Mouse (Mus musculus) stomach, embryonic 15.5 days (tissue): Measurements from ENCODE around the gene Leng8. TPM values are rescaled to one million over a fixed set of nuclear protein-coding genes. Genes with fewer than 3 reads are reported as not detected.
"Not testable (repeated sequence)": the region's sequence is repeated elsewhere in the genome, so short reads cannot be mapped to it uniquely, and the experiment has no call there.

Experiments used
- ATAC-seq: fragments of 200-750 bp; cut with Nextera tagmentation; 2 replicates; pipeline ENCODE4 v1.8.0; 2017; ENCODE audit warnings: low read depth, moderate number of reproducible peaks, moderate TSS enrichment; ENCODE audit not compliant: insufficient read depth, low FRiP score
- H3K27ac ChIP-seq: fragments of 300-500 bp; sonication (generic); 2 replicates; pipeline ENCODE4 v1.5.1; 2015; ENCODE audit warnings: mild to moderate bottlenecking, inconsistent platforms
- H3K27me3 ChIP-seq: fragments of 300-500 bp; sonication (generic); replicated peaks from 2 replicates; pipeline ENCODE4 v1.6.1; 2015; ENCODE audit warnings: inconsistent platforms
- H3K36me3 ChIP-seq: fragments of 300-500 bp; sonication (generic); 2 replicates; pipeline ENCODE4 v1.6.1; 2015; ENCODE audit warnings: inconsistent platforms
- H3K4me1 ChIP-seq: fragments of 300-500 bp; sonication (generic); 2 replicates; pipeline ENCODE4 v1.6.1; 2015; ENCODE audit warnings: inconsistent platforms
- H3K4me2 ChIP-seq: fragments of 300-500 bp; sonication (generic); 2 replicates; pipeline ENCODE4 v1.6.1; 2015; ENCODE audit warnings: mild to moderate bottlenecking, inconsistent platforms
- H3K4me3 ChIP-seq: fragments of 300-500 bp; sonication (generic); replicated peaks from 2 replicates; pipeline ENCODE4 v1.5.1; 2015; ENCODE audit warnings: inconsistent platforms
- H3K9ac ChIP-seq: fragments of 300-500 bp; sonication (generic); 2 replicates; pipeline ENCODE4 v1.6.1; 2015; ENCODE audit warnings: inconsistent platforms
- H3K9me3 ChIP-seq: fragments of 300-500 bp; sonication (generic); 2 replicates; pipeline ENCODE4 v1.6.1; 2016; ENCODE audit warnings: inconsistent platforms
- WGBS: fragments of 180-500 bp; shearing (Covaris S2); methylation state at CpG from one replicate; pipeline ENCODE4 v1.1.7; 2015; 5-methylcytosine and 5-hydroxymethylcytosine counted together
- polyA plus RNA-seq: library from polyadenylated mRNA; unstranded; fragments of >200 nt; fragmentation: Nextera tagmentation; extraction: Ambion mirVana; gene quantifications from 2 replicates; pipeline ENCODE4 v1.2.1, GENCODE M21; 2015

Gene Leng8
- polyA plus RNA-seq, 1 experiment from 2014 or later, result 52.6 TPM

DNA sequence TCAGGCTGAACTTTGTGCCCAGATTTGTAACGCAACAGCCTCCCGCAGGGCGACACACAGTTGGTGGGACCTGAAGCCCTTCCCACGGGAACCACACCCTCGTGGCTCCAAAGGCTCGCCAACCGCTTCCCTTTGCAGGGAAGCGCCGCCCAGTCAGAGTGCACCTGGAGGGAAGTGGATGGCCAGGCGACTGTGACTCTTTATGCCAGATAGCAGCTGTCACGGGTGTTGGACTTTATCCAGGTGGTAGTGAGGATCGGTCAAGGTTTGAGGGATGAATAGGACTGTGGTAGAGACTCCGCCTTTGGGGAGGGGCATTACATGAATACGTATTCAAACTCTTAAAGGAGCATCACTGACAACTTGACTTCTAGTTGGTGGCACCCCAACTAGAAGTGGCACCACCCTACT lies 14.0 kb downstream of the Leng8 start:
- H3K27me3 ChIP-seq, result no peaks in the 10 kb centered on the region
- WGBS, result 17% methylated on average over 14 of the region's 14 CpGs
- H3K36me3 ChIP-seq, result peaks cover 12% of the 10 kb centered on the region
- peaks cover 31% of the 10 kb centered on the region for H3K4me1 ChIP-seq
- H3K27ac ChIP-seq, result peak overlapping the region; percentile 99
- peak overlapping the region; percentile 72 for H3K4me3 ChIP-seq
- peak overlapping the region; percentile 88 for H3K4me2 ChIP-seq
- no peaks in the 10 kb centered on the region for H3K9me3 ChIP-seq
- ATAC-seq, result peak; percentile 67
- H3K9ac ChIP-seq, result no peak overlapping the region

DNA sequence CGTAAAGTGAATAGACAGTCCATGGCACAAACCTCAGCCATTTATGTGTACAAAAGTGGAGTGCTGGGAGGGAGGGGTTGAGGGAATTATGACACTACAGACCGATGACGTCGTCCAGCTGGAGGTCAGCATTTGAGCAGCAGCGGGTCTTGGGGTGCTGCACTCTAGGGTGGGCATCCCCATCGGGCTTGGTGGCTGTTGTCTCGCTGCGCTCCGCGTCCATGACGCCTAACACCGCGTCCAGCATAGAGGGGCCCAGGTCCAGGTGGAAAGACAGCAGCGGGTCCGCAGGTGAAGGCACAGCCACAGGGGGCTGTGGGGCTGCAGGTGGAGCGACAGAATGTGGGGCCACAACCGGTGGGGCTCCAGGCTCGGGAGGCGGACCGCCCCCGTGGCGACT lies 14.4 kb downstream of the Leng8 start:
- Histone ChIP-seq H3K27me3 (no peaks in the 10 kb centered on the region), H3K36me3 (peaks cover 8% of the 10 kb centered on the region), H3K27ac (peak overlapping the region; percentile 99; the same call in 1 of the 2 replicates), H3K9me3 (no peaks in the 10 kb centered on the region), H3K9ac (no peak overlapping the region), H3K4me3 (no peak overlapping the region; the same call in 1 of the 2 replicates), H3K4me2 (peak overlapping the region; percentile 88), H3K4me1 (peaks cover 31% of the 10 kb centered on the region)
- no peak for ATAC-seq
- 29% methylated on average over 22 of the region's 22 CpGs for WGBS

DNA sequence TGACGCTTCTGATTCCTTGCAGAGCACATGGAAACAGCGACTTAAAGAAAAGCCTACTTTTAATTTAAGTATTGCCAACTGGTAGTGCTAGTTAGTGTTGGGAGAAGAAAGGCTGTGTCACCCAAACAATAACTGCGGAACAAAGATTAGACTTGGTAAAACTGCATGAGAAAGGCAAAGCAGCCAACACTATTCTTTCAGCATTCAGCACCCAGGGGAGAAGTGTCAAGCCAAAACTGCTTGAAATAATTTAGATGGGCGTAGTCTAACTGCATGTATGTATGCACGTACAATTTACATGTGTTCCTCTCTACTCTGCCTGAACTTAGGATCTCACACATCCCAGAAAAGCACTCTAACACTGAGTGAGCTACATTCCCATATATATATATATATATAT lies 17.5 kb downstream of the Leng8 start:
- Histone ChIP-seq H3K4me2 (no peak overlapping the region), H3K9me3 (no peaks in the 10 kb centered on the region), H3K4me3 (no peak overlapping the region), H3K9ac (no peak overlapping the region), H3K36me3 (no peaks in the 10 kb centered on the region), H3K27me3 (no peaks in the 10 kb centered on the region), H3K27ac (no peak overlapping the region), H3K4me1 (peaks cover 12% of the 10 kb centered on the region)
- no peak for ATAC-seq
- WGBS, result 79% methylated on average over 5 of the region's 5 CpGs

DNA sequence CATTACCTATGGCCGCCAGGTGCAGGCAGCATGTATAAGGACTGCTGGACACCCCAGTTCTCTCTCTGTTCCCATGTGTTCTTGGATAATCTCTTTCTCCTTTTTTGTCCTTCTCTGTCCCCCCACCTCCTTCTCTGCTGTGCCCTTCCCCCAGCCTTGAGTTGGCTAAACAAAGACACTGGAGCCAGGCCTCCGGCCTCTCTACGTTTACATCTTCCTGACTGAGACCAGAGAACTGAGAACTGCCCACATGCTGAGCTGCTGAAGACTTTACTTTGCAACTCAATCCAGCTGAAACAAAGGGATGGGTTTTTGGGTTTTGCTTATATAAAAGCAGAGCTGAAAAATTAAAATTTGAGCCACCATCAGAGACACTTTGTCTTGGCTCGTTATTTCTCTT lies 18.1 kb downstream of the Leng8 start:
- H3K4me3 ChIP-seq, result no peak overlapping the region
- 50% methylated on average over 4 of the region's 4 CpGs for WGBS
- no peak for ATAC-seq

DNA sequence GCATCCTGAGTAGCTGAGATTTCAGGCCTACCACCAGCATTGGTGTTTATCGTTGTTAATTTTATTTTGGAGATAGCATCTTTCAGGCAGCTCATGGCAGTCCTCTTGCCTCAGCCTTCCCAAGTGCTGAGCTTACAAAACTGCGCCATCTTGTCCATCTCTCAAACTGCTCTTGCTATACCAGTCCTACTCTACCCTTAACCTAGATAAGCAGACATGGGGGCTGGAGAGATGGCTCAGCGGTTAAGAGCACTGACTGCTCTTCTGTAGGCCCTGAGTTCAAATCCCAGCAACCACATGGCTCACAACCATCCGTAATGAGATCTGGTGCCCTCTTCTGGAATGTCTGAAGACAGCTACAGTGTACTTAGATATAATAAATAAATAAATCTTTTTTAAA lies 24.8 kb downstream of the Leng8 start:
- 88% methylated on average over 4 of the region's 4 CpGs for WGBS

More for the DNA sequence above, 18.1 kb downstream of the Leng8 start:
- H3K4me1 ChIP-seq, result peaks cover 9% of the 10 kb centered on the region
- H3K36me3 ChIP-seq, result no peaks in the 10 kb centered on the region
- no peaks in the 10 kb centered on the region for H3K9me3 ChIP-seq
- H3K27me3 ChIP-seq, result no peaks in the 10 kb centered on the region
- no peak overlapping the region for H3K9ac ChIP-seq
- no peak overlapping the region for H3K27ac ChIP-seq
- no peak overlapping the region for H3K4me2 ChIP-seq

DNA sequence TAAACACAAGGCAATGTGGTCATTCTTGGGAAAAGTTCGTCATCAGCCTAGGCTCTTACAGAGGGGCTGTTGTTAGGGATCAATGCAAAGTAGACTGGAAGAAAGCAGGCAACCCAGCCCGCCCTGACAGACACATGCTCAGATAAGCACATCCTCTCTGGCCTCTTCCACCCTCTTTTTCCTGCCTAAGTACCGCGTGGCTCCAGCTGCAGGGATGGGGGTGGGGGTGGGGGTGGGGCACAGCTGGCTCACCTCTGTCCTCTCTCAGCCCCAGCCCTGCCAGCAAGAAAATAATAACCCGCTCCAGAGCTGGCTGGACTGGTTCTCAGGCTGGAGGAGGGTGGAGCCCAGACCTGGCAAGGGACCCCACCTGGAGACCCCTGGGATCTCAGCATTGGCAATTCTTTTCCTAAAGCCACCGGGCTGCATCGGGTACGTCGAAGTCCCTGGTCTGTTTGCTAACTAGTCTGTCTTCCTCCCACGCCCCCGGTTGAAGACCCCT lies 26.8 kb downstream of the Leng8 start:
- peaks cover 18% of the 10 kb centered on the region for H3K4me1 ChIP-seq
- no peaks in the 10 kb centered on the region for H3K27me3 ChIP-seq
- H3K4me3 ChIP-seq, result peak overlapping the region; percentile 52
- H3K9me3 ChIP-seq, result no peaks in the 10 kb centered on the region
- H3K4me2 ChIP-seq, result peak overlapping the region; percentile 78
- ATAC-seq, result peak; percentile 78
- WGBS, result 1% methylated on average over 11 of the region's 11 CpGs
- H3K36me3 ChIP-seq, result no peaks in the 10 kb centered on the region
- H3K27ac ChIP-seq, result peak overlapping the region; percentile 88
- peak overlapping the region; percentile 38 for H3K9ac ChIP-seq

More for the DNA sequence above, 24.8 kb downstream of the Leng8 start:
- not testable (repeated sequence) for H3K9ac ChIP-seq, H3K27ac ChIP-seq, H3K4me2 ChIP-seq, H3K9me3 ChIP-seq, H3K27me3 ChIP-seq, ATAC-seq, H3K36me3 ChIP-seq, H3K4me3 ChIP-seq
- H3K4me1 ChIP-seq, result peaks cover 18% of the 10 kb centered on the region

DNA sequence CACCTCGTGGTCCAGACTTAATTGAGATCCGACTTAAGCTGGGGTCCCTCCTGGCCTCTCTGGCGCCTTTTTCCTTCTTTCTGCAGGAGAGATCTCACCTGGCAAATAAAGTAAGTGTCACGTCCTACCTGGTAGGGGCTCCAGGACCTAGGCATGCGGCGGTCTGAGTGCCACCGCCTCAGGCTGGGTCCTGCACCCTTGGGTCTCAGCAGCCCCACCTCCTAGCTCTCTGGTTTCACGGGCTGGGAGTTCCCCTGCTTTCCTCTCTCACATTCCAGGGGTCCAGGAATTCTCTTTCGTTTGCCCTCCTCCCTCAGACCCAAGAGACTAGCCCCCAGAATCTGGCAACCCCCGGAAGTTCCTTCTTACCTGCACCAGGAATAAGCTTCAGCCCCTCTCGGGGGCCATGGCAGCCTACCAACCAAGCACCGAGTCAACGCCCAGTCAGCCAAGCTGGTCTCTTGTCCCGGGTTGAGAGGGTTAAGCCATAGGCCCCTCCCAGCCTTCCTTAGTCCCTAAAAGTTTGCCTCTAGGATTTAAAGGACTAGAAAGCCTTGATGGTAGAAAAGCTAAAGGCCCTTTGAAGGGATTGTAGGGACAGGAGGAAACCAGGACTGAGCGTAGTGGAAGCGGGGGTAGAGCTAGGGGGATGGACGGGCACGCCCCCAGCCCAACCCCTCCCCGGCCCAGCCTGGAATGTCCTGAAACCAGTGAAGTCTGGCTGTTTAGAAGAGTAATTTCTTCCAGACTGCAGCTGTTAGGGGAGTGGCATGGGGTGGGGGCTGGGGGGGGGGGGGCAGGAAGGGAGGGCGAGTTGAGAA lies 27.5 kb downstream of the Leng8 start, which contains the start of gene Cdc42ep5:
Gene Cdc42ep5, minus strand, starts transcription at position 771 of the 821 bp plus-strand sequence.
- H3K27ac ChIP-seq, result peak within 1 kb of the TSS; percentile 88
- H3K9ac ChIP-seq, result peak within 1 kb of the TSS; percentile 38
- peak within 1 kb of the TSS; percentile 78 for H3K4me2 ChIP-seq
- H3K4me1 ChIP-seq, result peaks cover 18% of the 10 kb centered on the region
- peak within 1 kb of the TSS; percentile 52 for H3K4me3 ChIP-seq
- H3K36me3 ChIP-seq, result no peaks in the 10 kb centered on the region
- H3K27me3 ChIP-seq, result no peaks in the 10 kb centered on the region
- H3K9me3 ChIP-seq, result no peaks in the 10 kb centered on the region
- under 1% methylated on average over 19 of the region's 20 CpGs for WGBS
- peak; percentile 89 for ATAC-seq

DNA sequence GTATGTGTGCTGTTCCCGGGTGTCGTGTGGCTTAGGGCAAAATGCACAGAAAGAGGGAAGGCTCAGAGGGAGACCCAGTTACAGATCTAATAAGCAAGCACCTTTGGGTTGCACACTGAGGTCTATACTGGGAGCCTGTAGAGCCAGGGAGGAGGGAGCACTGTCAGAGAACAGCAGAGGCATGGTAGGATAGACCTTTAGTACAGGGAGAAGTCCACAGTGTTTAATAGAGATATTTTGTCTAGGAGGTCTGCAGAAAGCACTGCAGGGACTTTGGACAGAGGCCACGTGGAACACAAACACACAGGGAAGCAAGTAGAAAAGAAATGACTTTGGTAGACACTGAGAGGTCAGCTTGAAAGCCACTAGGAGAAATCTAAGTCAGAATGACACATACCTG lies 28.4 kb downstream of the Leng8 start:
- 7% methylated on average over 3 of the region's 3 CpGs for WGBS
- peak overlapping the region; percentile 78 for H3K4me2 ChIP-seq
- no peak overlapping the region; the same call in 1 of the 2 replicates for H3K9ac ChIP-seq
- no peaks in the 10 kb centered on the region for H3K27me3 ChIP-seq
- H3K27ac ChIP-seq, result peak overlapping the region; percentile 88
- no peaks in the 10 kb centered on the region for H3K36me3 ChIP-seq
- no peak for ATAC-seq
- peak overlapping the region; percentile 52 for H3K4me3 ChIP-seq
- H3K9me3 ChIP-seq, result no peaks in the 10 kb centered on the region
- peaks cover 18% of the 10 kb centered on the region for H3K4me1 ChIP-seq

DNA sequence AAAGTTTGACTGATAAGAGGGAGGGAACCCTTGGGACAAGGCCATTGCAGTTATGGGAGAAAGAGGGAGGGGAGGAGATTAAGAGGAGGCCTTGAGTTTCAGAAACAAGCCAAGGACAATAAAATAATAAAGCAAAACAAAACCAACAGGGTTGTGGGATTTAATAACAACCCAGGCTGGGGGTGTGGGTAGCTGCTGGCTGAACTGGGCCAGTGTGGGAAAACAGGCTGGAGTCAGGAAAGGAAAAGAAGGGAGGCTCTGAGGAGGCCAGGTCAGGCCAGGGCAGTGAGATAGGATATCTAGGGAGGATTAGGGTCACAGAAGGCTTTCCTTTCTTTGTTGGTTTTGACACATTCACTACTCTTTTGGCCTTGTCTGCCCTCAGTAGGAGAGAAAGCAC lies 30.3 kb downstream of the Leng8 start:
- no peak overlapping the region for H3K4me3 ChIP-seq
- no peaks in the 10 kb centered on the region for H3K36me3 ChIP-seq
- H3K4me1 ChIP-seq, result peaks cover 18% of the 10 kb centered on the region
- H3K9me3 ChIP-seq, result no peaks in the 10 kb centered on the region
- no peak overlapping the region for H3K4me2 ChIP-seq
- H3K9ac ChIP-seq, result no peak overlapping the region
- no peaks in the 10 kb centered on the region for H3K27me3 ChIP-seq
- no peak for ATAC-seq
- no peak overlapping the region for H3K27ac ChIP-seq

DNA sequence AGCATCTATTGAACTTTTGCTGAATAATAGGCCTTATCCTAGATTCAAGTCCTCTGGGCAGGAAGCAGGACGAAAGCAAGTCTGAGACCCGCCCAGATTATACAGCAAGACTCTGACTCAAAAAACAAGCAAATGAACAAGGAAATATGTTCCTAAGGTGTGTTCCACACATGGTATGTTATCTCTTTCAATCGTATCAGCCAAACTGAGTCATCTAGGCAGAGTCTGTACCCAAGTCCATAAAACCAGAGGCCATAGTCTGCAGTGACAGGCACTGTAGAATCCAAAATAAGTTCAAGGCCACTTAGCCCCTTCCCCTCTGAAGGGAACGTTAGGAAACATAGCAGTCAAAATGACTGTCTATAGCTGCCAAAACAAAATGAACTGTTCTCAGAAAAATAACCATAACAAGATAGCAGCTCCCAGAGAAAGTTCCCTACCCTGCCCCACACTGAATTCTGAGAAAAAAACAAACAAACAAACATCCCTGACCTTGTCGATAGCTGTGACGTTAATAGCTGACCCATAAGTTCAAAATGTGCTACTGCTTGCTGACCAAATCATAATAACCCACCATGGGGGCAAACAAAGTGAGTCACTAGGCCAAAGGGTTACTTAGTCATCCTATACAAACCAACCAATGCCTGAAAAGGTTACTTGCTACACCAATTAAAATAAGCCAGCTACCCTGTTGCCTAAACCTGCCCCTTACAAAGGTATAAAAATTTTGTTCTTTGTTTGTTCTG lies 33.5 kb downstream of the Leng8 start:
- Histone ChIP-seq H3K27me3 (no peaks in the 10 kb centered on the region), H3K4me2 (no peak overlapping the region), H3K36me3 (no peaks in the 10 kb centered on the region), H3K4me1 (peaks cover under 1% of the 10 kb centered on the region; the same call in 1 of the 2 replicates), H3K4me3 (no peak overlapping the region), H3K9ac (no peak overlapping the region), H3K9me3 (no peaks in the 10 kb centered on the region), H3K27ac (0 out of 2 replicates have a peak overlapping the region, but pooled peaks have one; percentile 21)
- 54% methylated on average over 6 of the region's 6 CpGs for WGBS
- ATAC-seq, result peak; percentile 74

DNA sequence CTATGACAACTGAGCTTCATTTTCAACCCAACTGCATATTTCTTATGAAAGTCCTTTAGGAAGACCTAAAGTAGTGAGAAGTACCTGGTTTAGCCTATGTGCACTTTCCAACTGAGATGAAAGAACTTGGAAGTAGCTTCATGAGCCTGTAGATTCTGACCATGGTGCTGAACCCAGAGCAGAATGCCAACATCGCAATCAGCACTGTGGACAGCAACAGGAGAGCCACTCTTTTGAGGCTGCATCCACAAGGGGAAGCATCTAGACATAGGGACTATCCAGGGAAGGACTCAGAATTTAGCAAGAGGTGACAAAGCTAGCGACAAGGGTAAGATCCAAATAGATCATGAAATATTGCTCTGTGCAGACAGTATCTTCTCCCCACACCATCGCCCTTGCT lies 41.6 kb downstream of the Leng8 start:
- WGBS, result 48% methylated on average over 3 of the region's 3 CpGs
- no peaks in the 10 kb centered on the region for H3K27me3 ChIP-seq
- H3K4me3 ChIP-seq, result no peak overlapping the region
- H3K4me1 ChIP-seq, result no peaks in the 10 kb centered on the region
- H3K36me3 ChIP-seq, result no peaks in the 10 kb centered on the region
- no peak overlapping the region for H3K9ac ChIP-seq
- H3K4me2 ChIP-seq, result no peak overlapping the region
- no peak for ATAC-seq
- no peaks in the 10 kb centered on the region for H3K9me3 ChIP-seq
- no peak overlapping the region for H3K27ac ChIP-seq
